Mouse (Mus musculus): ENCODE measurements at regions not wholly inside any gene's neighbourhood (a gene's known extent, or its start where the extent isn't known, plus 50 kb on each side); places are given as distances from the start of the nearest gene placed in this dataset.

DNA sequence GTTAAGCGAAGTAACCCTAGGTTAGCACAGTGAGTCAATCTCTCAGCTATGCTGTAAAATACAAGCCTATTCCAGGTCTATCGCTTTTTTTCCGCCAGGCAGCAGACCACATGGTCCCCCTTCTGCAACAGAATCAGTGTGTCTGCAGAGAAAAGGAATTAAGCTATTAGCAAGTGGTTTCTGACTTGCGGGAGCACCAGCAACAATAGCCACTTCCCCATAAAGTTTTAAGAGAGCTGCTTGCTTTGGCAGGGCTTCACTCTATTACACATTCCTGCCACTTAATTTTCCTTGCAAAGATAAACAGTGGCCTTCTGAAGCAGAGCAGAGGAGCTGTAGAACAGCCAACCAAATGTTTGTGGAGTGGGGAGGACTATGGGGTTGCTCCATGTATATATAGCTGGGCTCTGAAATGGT lies 59.8 kb upstream of the Osmr start:
- H3K27me3 ChIP-seq (ENCODE audit: control insufficient read depth, insufficient read depth, low read length), result no peaks in the 10 kb centered on the region
- H3K4me2 ChIP-seq (ENCODE audit: low read depth, low read length), result no peak overlapping the region
- no peak overlapping the region for H3K4me3 ChIP-seq (ENCODE audit: low read depth, low read length)
- no peaks in the 10 kb centered on the region for H3K36me3 ChIP-seq (replicated peaks; ENCODE audit: control insufficient read depth, insufficient read depth, low read depth, low read length)
- H3K4me1 ChIP-seq (ENCODE audit: control insufficient read depth, insufficient read depth, low read length), result no peaks in the 10 kb centered on the region
- 79% methylated on average over 4 of the region's 4 CpGs for WGBS
- H3K9me3 ChIP-seq (replicated peaks; ENCODE audit: control insufficient read depth, low read length), result no peaks in the 10 kb centered on the region
- no peak overlapping the region for H3K27ac ChIP-seq (replicated peaks; ENCODE audit: low read depth, low read length)
- H3K9ac ChIP-seq (replicated peaks; ENCODE audit: low read length), result no peak overlapping the region
- ATAC-seq (replicated peaks; ENCODE audit: insufficient number of reproducible peaks, low FRiP score, low TSS enrichment, low read depth) (no peak), DNase-seq (ENCODE audit: low spot score) (no peak)

DNA sequence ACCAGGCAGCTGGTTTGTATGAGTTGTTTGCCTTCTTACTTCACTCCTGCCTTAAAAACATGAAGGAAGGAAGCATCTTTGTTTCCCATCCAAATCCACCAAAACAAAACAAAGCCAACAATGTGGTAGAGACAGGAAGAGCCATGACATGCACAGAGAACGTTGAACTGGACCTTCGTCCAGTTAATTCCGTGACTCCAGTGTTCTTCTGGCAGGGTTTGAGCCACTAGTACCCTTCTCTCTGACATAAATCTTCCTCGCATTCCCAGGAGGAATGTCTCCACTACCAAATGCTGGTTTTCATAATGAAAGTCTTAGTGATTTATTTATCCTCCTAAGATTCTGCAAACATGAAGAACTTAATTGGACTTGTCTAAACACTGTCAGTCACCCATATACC lies 66.7 kb upstream of the Osmr start:
- Histone ChIP-seq H3K4me2 (ENCODE audit: low read depth, low read length) (no peak overlapping the region), H3K36me3 (replicated peaks; ENCODE audit: control insufficient read depth, insufficient read depth, low read depth, low read length) (no peaks in the 10 kb centered on the region), H3K4me1 (ENCODE audit: control insufficient read depth, insufficient read depth, low read length) (no peaks in the 10 kb centered on the region), H3K9ac (replicated peaks; ENCODE audit: low read length) (no peak overlapping the region), H3K27ac (replicated peaks; ENCODE audit: low read depth, low read length) (no peak overlapping the region), H3K9me3 (replicated peaks; ENCODE audit: control insufficient read depth, low read length) (no peaks in the 10 kb centered on the region), H3K4me3 (ENCODE audit: low read depth, low read length) (no peak overlapping the region), H3K27me3 (ENCODE audit: control insufficient read depth, insufficient read depth, low read length) (no peaks in the 10 kb centered on the region)
- DNase-seq (ENCODE audit: low spot score) (no peak), ATAC-seq (replicated peaks; ENCODE audit: insufficient number of reproducible peaks, low FRiP score, low TSS enrichment, low read depth) (no peak)
- WGBS, result 79% methylated on average over 4 of the region's 4 CpGs

DNA sequence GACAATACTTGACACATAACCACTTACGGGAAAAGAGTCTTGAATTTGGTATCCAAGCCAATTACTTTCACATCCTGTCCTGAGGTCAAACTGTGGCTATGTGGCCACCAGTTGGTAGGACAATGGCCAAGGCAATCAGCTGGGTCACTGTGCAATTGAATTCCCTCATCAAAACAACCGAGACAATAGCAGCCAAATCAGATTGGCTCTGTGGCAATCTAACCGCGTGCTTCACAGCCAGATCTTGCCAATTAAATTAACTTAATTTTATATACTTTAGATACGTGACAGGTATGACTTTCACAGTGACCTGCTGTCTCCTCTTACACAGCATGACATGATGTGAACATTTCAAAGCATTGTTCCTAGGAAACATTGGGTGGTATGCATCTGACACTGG lies 74.5 kb upstream of the Osmr start:
- no peaks in the 10 kb centered on the region for H3K9me3 ChIP-seq (replicated peaks; ENCODE audit: control insufficient read depth, low read length)
- H3K27me3 ChIP-seq (ENCODE audit: control insufficient read depth, insufficient read depth, low read length), result no peaks in the 10 kb centered on the region
- no peak overlapping the region for H3K9ac ChIP-seq (replicated peaks; ENCODE audit: low read length)
- no peak overlapping the region for H3K4me2 ChIP-seq (ENCODE audit: low read depth, low read length)
- 80% methylated on average over 5 of the region's 5 CpGs for WGBS
- ATAC-seq (replicated peaks; ENCODE audit: insufficient number of reproducible peaks, low FRiP score, low TSS enrichment, low read depth) (no peak), DNase-seq (ENCODE audit: low spot score) (no peak)
- no peak overlapping the region for H3K27ac ChIP-seq (replicated peaks; ENCODE audit: low read depth, low read length)
- no peaks in the 10 kb centered on the region for H3K36me3 ChIP-seq (replicated peaks; ENCODE audit: control insufficient read depth, insufficient read depth, low read depth, low read length)
- H3K4me1 ChIP-seq (ENCODE audit: control insufficient read depth, insufficient read depth, low read length), result no peaks in the 10 kb centered on the region
- no peak overlapping the region for H3K4me3 ChIP-seq (ENCODE audit: low read depth, low read length)

DNA sequence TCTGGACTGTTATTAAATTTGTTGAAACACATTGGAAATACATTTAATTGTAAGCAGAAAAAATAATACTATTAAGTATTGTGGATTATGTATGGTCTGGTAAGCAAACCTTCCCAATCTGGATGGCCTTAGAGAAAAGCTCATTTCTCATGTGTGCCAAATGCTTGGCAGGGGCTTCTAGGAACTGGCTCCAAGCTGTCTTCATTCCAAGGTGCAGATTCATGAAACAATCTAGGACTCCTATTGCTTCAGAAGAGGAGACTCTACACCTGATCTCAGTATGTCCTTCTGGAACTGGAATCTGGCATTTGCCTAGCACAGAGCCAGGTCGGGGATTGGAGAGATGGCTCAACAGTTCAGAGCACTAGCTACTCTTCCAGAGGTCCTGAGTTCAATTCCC lies 74.9 kb upstream of the Osmr start:
- H3K9ac ChIP-seq (replicated peaks; ENCODE audit: low read length), result no peak overlapping the region
- no peak overlapping the region for H3K4me2 ChIP-seq (ENCODE audit: low read depth, low read length)
- H3K27me3 ChIP-seq (ENCODE audit: control insufficient read depth, insufficient read depth, low read length), result no peaks in the 10 kb centered on the region
- no peak overlapping the region for H3K27ac ChIP-seq (replicated peaks; ENCODE audit: low read depth, low read length)
- no peaks in the 10 kb centered on the region for H3K9me3 ChIP-seq (replicated peaks; ENCODE audit: control insufficient read depth, low read length)
- H3K4me3 ChIP-seq (ENCODE audit: low read depth, low read length), result no peak overlapping the region
- ATAC-seq (replicated peaks; ENCODE audit: insufficient number of reproducible peaks, low FRiP score, low TSS enrichment, low read depth) (no peak), DNase-seq (ENCODE audit: low spot score) (no peak)
- no peaks in the 10 kb centered on the region for H3K36me3 ChIP-seq (replicated peaks; ENCODE audit: control insufficient read depth, insufficient read depth, low read depth, low read length)
- H3K4me1 ChIP-seq (ENCODE audit: control insufficient read depth, insufficient read depth, low read length), result no peaks in the 10 kb centered on the region
- WGBS, result 96% methylated on average over 1 of the region's 1 CpGs

DNA sequence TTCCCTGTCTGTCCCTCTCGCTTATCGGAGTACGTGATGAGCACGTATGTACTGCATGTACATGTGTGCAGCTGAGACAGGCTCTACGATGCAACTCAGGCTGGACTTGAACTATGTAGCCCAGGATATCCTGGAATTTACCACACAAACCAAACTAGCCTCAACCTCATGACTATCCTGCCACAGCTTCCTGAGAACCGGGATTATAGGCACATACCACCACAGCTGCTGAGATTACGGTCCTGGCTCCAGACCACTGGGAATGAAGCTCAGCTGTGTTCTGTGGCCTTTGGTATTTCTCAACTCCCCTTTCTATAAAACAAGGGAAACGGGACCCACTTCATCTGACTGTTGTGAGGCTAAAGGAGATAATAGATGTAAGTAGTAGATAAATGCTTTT lies 75.7 kb upstream of the Osmr start:
- no peak overlapping the region for H3K27ac ChIP-seq (replicated peaks; ENCODE audit: low read depth, low read length)
- 94% methylated on average over 8 of the region's 8 CpGs for WGBS

DNA sequence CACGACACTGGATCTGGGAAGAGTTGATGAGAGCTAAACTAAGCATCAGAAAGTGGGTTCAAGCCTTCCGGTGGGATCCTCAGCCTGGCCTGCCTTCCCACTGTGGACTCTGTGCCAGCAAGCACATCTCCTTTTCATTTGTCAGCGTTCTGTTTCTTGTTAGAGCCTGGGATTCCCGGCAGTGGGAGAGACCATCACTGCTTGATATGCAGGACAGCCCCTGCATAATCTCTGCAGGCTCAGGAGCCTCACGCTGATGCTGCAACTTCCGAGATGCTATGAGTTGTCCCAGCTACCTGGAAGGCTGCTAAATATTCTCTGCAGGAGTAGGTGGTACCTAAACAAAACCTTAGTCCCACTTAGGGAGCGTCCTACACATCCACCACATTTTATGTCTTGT lies 78.8 kb upstream of the Osmr start:
- 23% methylated on average over 7 of the region's 7 CpGs for WGBS
- Histone ChIP-seq H3K4me3 (ENCODE audit: low read depth, low read length) (no peak overlapping the region), H3K36me3 (replicated peaks; ENCODE audit: control insufficient read depth, insufficient read depth, low read depth, low read length) (no peaks in the 10 kb centered on the region), H3K4me1 (ENCODE audit: control insufficient read depth, insufficient read depth, low read length) (no peaks in the 10 kb centered on the region), H3K9me3 (replicated peaks; ENCODE audit: control insufficient read depth, low read length) (no peaks in the 10 kb centered on the region), H3K9ac (replicated peaks; ENCODE audit: low read length) (no peak overlapping the region), H3K4me2 (ENCODE audit: low read depth, low read length) (no peak overlapping the region), H3K27ac (replicated peaks; ENCODE audit: low read depth, low read length) (no peak overlapping the region), H3K27me3 (ENCODE audit: control insufficient read depth, insufficient read depth, low read length) (no peaks in the 10 kb centered on the region)
- ATAC-seq (replicated peaks; ENCODE audit: insufficient number of reproducible peaks, low FRiP score, low TSS enrichment, low read depth), result no peak
- DNase-seq (ENCODE audit: low spot score), result peak; percentile 47

More for the DNA sequence above, 75.7 kb upstream of the Osmr start:
- no peak for DNase-seq (ENCODE audit: low spot score)
- Histone ChIP-seq H3K4me3 (ENCODE audit: low read depth, low read length) (no peak overlapping the region), H3K4me2 (ENCODE audit: low read depth, low read length) (no peak overlapping the region), H3K9me3 (replicated peaks; ENCODE audit: control insufficient read depth, low read length) (no peaks in the 10 kb centered on the region), H3K27me3 (ENCODE audit: control insufficient read depth, insufficient read depth, low read length) (no peaks in the 10 kb centered on the region), H3K36me3 (replicated peaks; ENCODE audit: control insufficient read depth, insufficient read depth, low read depth, low read length) (no peaks in the 10 kb centered on the region), H3K4me1 (ENCODE audit: control insufficient read depth, insufficient read depth, low read length) (no peaks in the 10 kb centered on the region), H3K9ac (replicated peaks; ENCODE audit: low read length) (no peak overlapping the region)
- ATAC-seq (replicated peaks; ENCODE audit: insufficient number of reproducible peaks, low FRiP score, low TSS enrichment, low read depth), result no peak

DNA sequence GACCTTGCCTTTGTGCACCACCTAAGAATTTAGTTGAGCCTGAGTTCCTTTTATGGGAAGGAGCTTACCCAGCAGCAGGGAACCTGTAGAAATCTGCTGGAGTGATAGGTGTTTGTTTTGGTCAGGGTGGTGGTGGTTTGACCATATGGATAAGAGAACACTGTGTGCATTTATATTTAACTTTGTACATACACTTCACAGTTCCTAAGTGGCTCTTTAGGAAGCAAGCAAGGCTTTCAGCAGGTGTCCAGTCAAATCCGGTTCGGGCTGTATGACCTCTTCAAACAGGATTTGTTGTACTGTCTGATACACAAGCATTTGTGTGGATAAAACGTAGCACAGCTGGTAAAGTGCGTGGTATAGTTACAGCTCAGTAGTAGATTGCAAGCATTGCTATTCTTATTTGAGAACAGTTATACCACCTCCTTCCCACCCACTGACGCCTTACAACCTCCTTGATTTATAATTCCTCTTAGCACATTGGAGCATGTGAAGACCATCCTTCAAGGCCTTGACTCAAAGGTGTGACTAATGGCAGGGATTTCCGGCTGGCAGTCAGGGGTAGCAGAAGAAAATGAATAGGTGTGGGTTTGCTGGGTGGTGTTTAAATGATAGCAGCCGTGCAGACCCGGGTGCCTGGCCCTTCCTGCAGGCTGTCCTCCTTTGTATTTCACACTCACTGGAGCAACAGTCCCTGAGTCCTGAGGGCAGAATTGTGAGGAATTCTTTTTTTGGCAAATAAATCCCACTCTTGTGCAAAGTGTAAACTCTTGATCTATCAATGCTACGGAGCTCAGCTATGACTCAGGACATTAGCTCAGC lies 79.4 kb upstream of the Osmr start:
- H3K4me2 ChIP-seq (ENCODE audit: low read depth, low read length), result no peak overlapping the region
- 69% methylated on average over 9 of the region's 9 CpGs for WGBS
- ATAC-seq (replicated peaks; ENCODE audit: insufficient number of reproducible peaks, low FRiP score, low TSS enrichment, low read depth) (no peak), DNase-seq (ENCODE audit: low spot score) (no peak)
- H3K4me1 ChIP-seq (ENCODE audit: control insufficient read depth, insufficient read depth, low read length), result no peaks in the 10 kb centered on the region
- no peaks in the 10 kb centered on the region for H3K27me3 ChIP-seq (ENCODE audit: control insufficient read depth, insufficient read depth, low read length)
- no peaks in the 10 kb centered on the region for H3K36me3 ChIP-seq (replicated peaks; ENCODE audit: control insufficient read depth, insufficient read depth, low read depth, low read length)
- no peak overlapping the region for H3K9ac ChIP-seq (replicated peaks; ENCODE audit: low read length)
- H3K4me3 ChIP-seq (ENCODE audit: low read depth, low read length), result no peak overlapping the region
- no peaks in the 10 kb centered on the region for H3K9me3 ChIP-seq (replicated peaks; ENCODE audit: control insufficient read depth, low read length)
- no peak overlapping the region for H3K27ac ChIP-seq (replicated peaks; ENCODE audit: low read depth, low read length)

DNA sequence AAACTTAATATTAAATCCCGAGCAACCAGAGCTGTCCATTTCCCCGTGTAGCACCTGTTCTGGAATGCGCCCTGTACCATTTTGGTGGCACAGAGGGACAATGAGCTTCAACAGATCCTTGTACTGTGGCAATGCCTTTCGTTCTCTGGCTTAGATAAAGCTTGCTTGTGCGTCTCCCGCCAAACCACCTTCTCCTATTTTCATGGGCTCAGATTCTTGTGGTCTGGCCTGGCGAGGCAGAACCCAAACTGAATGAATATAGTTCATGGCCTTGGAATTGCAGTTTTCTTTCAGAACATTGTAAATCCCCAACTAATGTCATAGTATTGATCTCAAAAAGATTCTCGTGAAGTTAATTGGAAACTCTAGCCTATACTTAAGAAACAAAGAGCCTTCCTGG lies 85.1 kb upstream of the Osmr start:
- Histone ChIP-seq H3K27ac (replicated peaks; ENCODE audit: low read depth, low read length) (no peak overlapping the region), H3K36me3 (replicated peaks; ENCODE audit: control insufficient read depth, insufficient read depth, low read depth, low read length) (no peaks in the 10 kb centered on the region), H3K4me2 (ENCODE audit: low read depth, low read length) (no peak overlapping the region), H3K4me3 (ENCODE audit: low read depth, low read length) (no peak overlapping the region), H3K9ac (replicated peaks; ENCODE audit: low read length) (no peak overlapping the region), H3K4me1 (ENCODE audit: control insufficient read depth, insufficient read depth, low read length) (no peaks in the 10 kb centered on the region), H3K27me3 (ENCODE audit: control insufficient read depth, insufficient read depth, low read length) (no peaks in the 10 kb centered on the region), H3K9me3 (replicated peaks; ENCODE audit: control insufficient read depth, low read length) (no peaks in the 10 kb centered on the region)
- DNase-seq (ENCODE audit: low spot score), result no peak
- 87% methylated on average over 8 of the region's 8 CpGs for WGBS
- no peak for ATAC-seq (replicated peaks; ENCODE audit: insufficient number of reproducible peaks, low FRiP score, low TSS enrichment, low read depth)
